Mouse (Mus musculus) midbrain, embryonic 14.5 days (tissue): ENCODE results near the gene Ndufaf2. TPM values are rescaled to one million over a fixed set of nuclear protein-coding genes. Genes with fewer than 3 reads are reported as not detected.

ENCODE experiments used
- ATAC-seq: fragments of 200-750 bp; cut with Nextera tagmentation; 2 replicates; pipeline ENCODE4 v1.8.0; 2017; ENCODE audit warnings: moderate number of reproducible peaks, moderate library complexity; ENCODE audit not compliant: low FRiP score, low TSS enrichment
- DNase-seq: peaks from one replicate; pipeline ENCODE4 v3.0.0-alpha.2; 2015
- H3K27ac ChIP-seq: fragments of 300-500 bp; sonication (generic); replicated peaks from 2 replicates; pipeline ENCODE4 v1.5.1; 2014; ENCODE audit warnings: mild to moderate bottlenecking, low read depth, low read length, moderate library complexity
- H3K27me3 ChIP-seq: fragments of 300-500 bp; sonication (generic); 2 replicates; pipeline ENCODE4 v1.6.1; 2014; ENCODE audit warnings: low read length, control low read depth, mixed read lengths; ENCODE audit not compliant: control insufficient read depth, insufficient read depth
- H3K36me3 ChIP-seq: fragments of 300-500 bp; sonication (generic); 2 replicates; pipeline ENCODE4 v1.6.1; 2014; ENCODE audit warnings: low read length, control low read depth; ENCODE audit not compliant: control insufficient read depth, insufficient read depth
- H3K4me1 ChIP-seq: fragments of 300-500 bp; sonication (generic); 2 replicates; pipeline ENCODE4 v1.6.1; 2014; ENCODE audit warnings: mild to moderate bottlenecking, antibody characterized with exemption, low read length, control low read depth; ENCODE audit not compliant: control insufficient read depth, insufficient read depth
- H3K4me2 ChIP-seq: fragments of 300-500 bp; sonication (generic); 2 replicates; pipeline ENCODE4 v1.6.1; 2014; ENCODE audit warnings: mild to moderate bottlenecking, low read length, moderate library complexity
- H3K4me3 ChIP-seq: fragments of 300-500 bp; sonication (generic); replicated peaks from 2 replicates; pipeline ENCODE4 v1.5.1; 2014; ENCODE audit warnings: low read depth, low read length
- H3K9ac ChIP-seq: fragments of 300-500 bp; sonication (generic); replicated peaks from 2 replicates; pipeline ENCODE4 v1.6.1; 2014; ENCODE audit warnings: mild to moderate bottlenecking, low read length, moderate library complexity
- H3K9me3 ChIP-seq: fragments of 300-500 bp; sonication (generic); 2 replicates; pipeline ENCODE4 v1.6.1; 2016; ENCODE audit warnings: low read length, control low read depth, mixed read lengths; ENCODE audit not compliant: control insufficient read depth
- WGBS: fragments of 180-500 bp; shearing (Covaris S2); extraction: QIAGEN DNeasy Blood & Tissue Kit; methylation state at CpG from one replicate; pipeline ENCODE4 v1.1.7; 2014; 5-methylcytosine and 5-hydroxymethylcytosine counted together
- polyA plus RNA-seq: library from polyadenylated mRNA; unstranded; fragments of >200 nt; fragmentation: Nextera tagmentation; extraction: Ambion mirVana; gene quantifications from 2 replicates; pipeline ENCODE4 v1.2.1, GENCODE M21; 2014

Gene Ndufaf2
- polyA plus RNA-seq, 1 experiment from 2014 or later, result 64.3 TPM

GRCm38 (mm10) chr13:108130737-108131136 is 27.7 kb downstream of the Ndufaf2 start:
- 92% methylated on average over 5 of the region's 5 CpGs for WGBS
- Histone ChIP-seq H3K4me3 (no peak overlapping the region), H3K27ac (no peak overlapping the region), H3K9me3 (no peaks in the 10 kb centered on the region), H3K4me2 (no peak overlapping the region), H3K36me3 (no peaks in the 10 kb centered on the region), H3K9ac (no peak overlapping the region), H3K27me3 (no peaks in the 10 kb centered on the region), H3K4me1 (no peaks in the 10 kb centered on the region)
- DNase-seq (no peak), ATAC-seq (no peak)

GRCm38 (mm10) chr13:108129070-108129469 is 29.4 kb downstream of the Ndufaf2 start:
- H3K36me3 ChIP-seq, result no peaks in the 10 kb centered on the region
- H3K4me1 ChIP-seq, result peaks cover 3% of the 10 kb centered on the region; the same call in 1 of the 2 replicates
- no peak overlapping the region for H3K27ac ChIP-seq
- DNase-seq, result peak; percentile 31
- H3K4me2 ChIP-seq, result no peak overlapping the region
- no peaks in the 10 kb centered on the region for H3K27me3 ChIP-seq
- no peak overlapping the region for H3K4me3 ChIP-seq
- H3K9ac ChIP-seq, result no peak overlapping the region
- no peak for ATAC-seq
- no peaks in the 10 kb centered on the region for H3K9me3 ChIP-seq
- 66% methylated on average over 7 of the region's 7 CpGs for WGBS

- H3K9me3 ChIP-seq, result no peaks in the 10 kb centered on the region
- no peaks in the 10 kb centered on the region for H3K27me3 ChIP-seq
- no peaks in the 10 kb centered on the region for H3K36me3 ChIP-seq
- H3K4me2 ChIP-seq, result no peak overlapping the region
- DNase-seq (no peak), ATAC-seq (no peak)
- no peak overlapping the region for H3K27ac ChIP-seq
- 50% methylated on average over 1 of the region's 1 CpGs for WGBS
- H3K9ac ChIP-seq, result no peak overlapping the region
- H3K4me1 ChIP-seq, result peaks cover 12% of the 10 kb centered on the region
- H3K4me3 ChIP-seq, result no peak overlapping the region
Measured at GRCm38 (mm10) chr13:108127883-108128282, 30.5 kb downstream of the Ndufaf2 start.

GRCm38 (mm10) chr13:108127130-108127529 is 31.3 kb downstream of the Ndufaf2 start:
- no peaks in the 10 kb centered on the region for H3K27me3 ChIP-seq
- no peak overlapping the region for H3K9ac ChIP-seq
- no peak overlapping the region for H3K4me3 ChIP-seq
- H3K4me2 ChIP-seq, result no peak overlapping the region
- ATAC-seq (no peak), DNase-seq (peak; percentile 70)
- no peaks in the 10 kb centered on the region for H3K36me3 ChIP-seq
- H3K4me1 ChIP-seq, result peaks cover 16% of the 10 kb centered on the region
- H3K9me3 ChIP-seq, result no peaks in the 10 kb centered on the region
- WGBS, result 3% methylated on average over 1 of the region's 1 CpGs
- no peak overlapping the region for H3K27ac ChIP-seq

GRCm38 (mm10) chr13:108126246-108126645 is 32.2 kb downstream of the Ndufaf2 start:
- no peaks in the 10 kb centered on the region for H3K9me3 ChIP-seq
- H3K27me3 ChIP-seq, result no peaks in the 10 kb centered on the region
- H3K4me3 ChIP-seq, result no peak overlapping the region
- no peaks in the 10 kb centered on the region for H3K36me3 ChIP-seq
- H3K27ac ChIP-seq, result no peak overlapping the region
- ATAC-seq (no peak), DNase-seq (no peak)
- no peak overlapping the region for H3K9ac ChIP-seq
- no peak overlapping the region for H3K4me2 ChIP-seq
- WGBS, result 98% methylated on average over 2 of the region's 2 CpGs
- peaks cover 19% of the 10 kb centered on the region for H3K4me1 ChIP-seq

GRCm38 (mm10) chr13:108124096-108124495 is 34.3 kb downstream of the Ndufaf2 start:
- no peaks in the 10 kb centered on the region for H3K36me3 ChIP-seq
- WGBS, result 56% methylated on average over 11 of the region's 11 CpGs
- H3K4me3 ChIP-seq, result no peak overlapping the region
- H3K4me1 ChIP-seq, result peaks cover 22% of the 10 kb centered on the region
- DNase-seq, result no peak
- no peaks in the 10 kb centered on the region for H3K27me3 ChIP-seq
- H3K9me3 ChIP-seq, result no peaks in the 10 kb centered on the region
- H3K9ac ChIP-seq, result no peak overlapping the region
- peak overlapping the region; percentile 66 for H3K27ac ChIP-seq
- peak overlapping the region; percentile 29 for H3K4me2 ChIP-seq
- ATAC-seq, result no peak

GRCm38 (mm10) chr13:108123109-108123723 is 35.2 kb downstream of the Ndufaf2 start:
- H3K4me3 ChIP-seq, result 0 out of 2 replicates have a peak overlapping the region, but pooled peaks have one; percentile 1
- H3K4me2 ChIP-seq, result peak overlapping the region; percentile 44
- DNase-seq (peak; percentile 71), ATAC-seq (peak; percentile 49; the same call in 1 of the 2 replicates)
- peaks cover 22% of the 10 kb centered on the region for H3K4me1 ChIP-seq
- H3K27ac ChIP-seq, result peak overlapping the region; percentile 60
- H3K9me3 ChIP-seq, result no peaks in the 10 kb centered on the region
- H3K27me3 ChIP-seq, result no peaks in the 10 kb centered on the region
- H3K36me3 ChIP-seq, result no peaks in the 10 kb centered on the region
- H3K9ac ChIP-seq, result no peak overlapping the region; the same call in 1 of the 2 replicates
- WGBS, result 7% methylated on average over 15 of the region's 15 CpGs

GRCm38 (mm10) chr13:108119411-108120310 is 38.8 kb downstream of the Ndufaf2 start:
- 87% methylated on average over 9 of the region's 9 CpGs for WGBS

More at GRCm38 (mm10) chr13:108119411-108120310, 38.8 kb downstream of the Ndufaf2 start:
- Histone ChIP-seq H3K4me3 (no peak overlapping the region), H3K27ac (no peak overlapping the region), H3K36me3 (no peaks in the 10 kb centered on the region), H3K9me3 (no peaks in the 10 kb centered on the region), H3K4me1 (peaks cover 22% of the 10 kb centered on the region), H3K4me2 (no peak overlapping the region), H3K27me3 (no peaks in the 10 kb centered on the region), H3K9ac (no peak overlapping the region)
- DNase-seq, result no peak
- no peak for ATAC-seq
